Mouse (Mus musculus): ENCODE measurements around the gene Ptpn14.

The Ptpn14 gene

DNA sequence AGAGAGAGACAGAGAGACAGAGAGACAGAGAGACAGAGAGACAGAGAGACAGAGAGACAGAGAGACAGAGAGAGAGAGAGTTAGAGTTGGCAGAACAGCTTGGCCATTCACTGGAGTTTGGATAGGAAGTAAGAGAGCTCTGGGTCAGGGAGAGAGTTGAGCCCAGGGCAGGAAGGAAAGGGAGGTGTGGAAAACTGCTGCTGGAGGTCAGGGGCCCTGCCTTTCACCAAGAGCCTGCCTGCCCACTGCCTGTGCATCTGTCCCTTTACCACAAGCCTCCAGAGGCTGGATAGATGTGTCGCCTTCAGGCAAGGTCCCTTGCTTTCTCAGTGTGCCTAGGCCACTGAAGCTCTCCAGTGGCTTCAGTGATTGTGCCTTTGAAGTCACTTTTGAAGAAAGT, 46.7 kb downstream of the Ptpn14 start:
- DNase-seq, result no peak

DNA sequence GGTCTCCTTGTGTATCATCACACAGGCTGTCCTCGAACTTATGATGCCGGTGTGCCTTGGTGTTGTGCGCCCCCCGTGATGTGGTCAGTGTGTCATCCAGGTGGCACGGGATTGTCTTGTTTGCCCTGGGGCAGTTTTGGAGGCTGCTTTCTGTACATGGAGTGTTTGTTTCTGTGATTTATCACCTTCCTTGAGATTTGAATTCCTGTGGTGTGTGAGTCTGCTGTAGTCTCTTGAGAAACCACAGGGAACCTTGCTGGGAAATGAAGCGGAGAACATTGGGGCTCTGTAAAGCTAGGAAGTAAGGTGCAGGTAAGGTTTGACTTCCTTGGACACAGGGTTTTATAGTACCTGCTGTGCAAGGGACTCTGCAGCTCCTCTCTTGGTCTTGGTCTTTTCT, 49.1 kb downstream of the Ptpn14 start:
- no peak for DNase-seq

DNA sequence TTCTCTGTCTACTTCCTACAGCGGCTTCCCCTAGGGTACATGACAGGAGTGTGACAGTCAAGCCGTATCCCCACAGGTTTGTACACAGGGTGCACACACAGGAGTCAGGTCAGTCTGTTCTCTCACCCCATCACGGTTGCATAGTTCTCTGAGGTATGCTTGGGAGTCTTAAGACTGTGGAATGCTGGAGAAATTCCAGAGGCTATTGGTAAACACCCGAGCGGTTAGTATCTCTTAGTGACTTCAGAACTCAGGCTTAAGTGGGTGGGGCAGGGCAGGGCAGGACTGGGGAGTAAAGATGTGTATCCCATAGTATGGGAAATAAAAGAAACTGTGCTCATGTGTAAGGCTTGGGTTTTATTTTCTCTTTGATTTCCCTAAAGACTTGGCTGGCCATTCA, 50.3 kb downstream of the Ptpn14 start:
- no peak for DNase-seq

- no peak for DNase-seq
Observed at GRCm38 (mm10) chr1:189779226-189779625, 51.2 kb downstream of the Ptpn14 start.

- DNase-seq, result no peak
Observed at GRCm38 (mm10) chr1:189781721-189782345, 53.8 kb downstream of the Ptpn14 start.

DNA sequence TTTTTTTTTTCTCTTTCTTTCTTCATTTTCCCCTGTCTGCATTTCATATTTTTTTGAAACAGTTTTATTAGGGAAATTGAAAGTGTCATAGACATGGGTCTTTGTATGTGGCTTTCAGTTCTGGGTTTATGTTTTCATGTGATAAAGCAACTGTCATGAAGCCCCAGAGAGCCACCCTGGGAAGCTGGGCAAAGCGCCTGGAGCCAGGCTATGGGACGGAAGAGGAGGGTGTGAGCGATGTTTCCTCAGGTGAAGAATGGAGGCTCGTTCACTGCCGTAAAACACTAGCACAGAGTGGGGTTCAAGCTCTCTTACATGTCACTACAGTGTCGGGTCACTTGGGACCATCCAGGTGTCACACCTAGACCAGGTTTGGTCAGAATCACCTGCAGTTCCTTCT, 54.6 kb downstream of the Ptpn14 start:
- DNase-seq, result no peak

DNA sequence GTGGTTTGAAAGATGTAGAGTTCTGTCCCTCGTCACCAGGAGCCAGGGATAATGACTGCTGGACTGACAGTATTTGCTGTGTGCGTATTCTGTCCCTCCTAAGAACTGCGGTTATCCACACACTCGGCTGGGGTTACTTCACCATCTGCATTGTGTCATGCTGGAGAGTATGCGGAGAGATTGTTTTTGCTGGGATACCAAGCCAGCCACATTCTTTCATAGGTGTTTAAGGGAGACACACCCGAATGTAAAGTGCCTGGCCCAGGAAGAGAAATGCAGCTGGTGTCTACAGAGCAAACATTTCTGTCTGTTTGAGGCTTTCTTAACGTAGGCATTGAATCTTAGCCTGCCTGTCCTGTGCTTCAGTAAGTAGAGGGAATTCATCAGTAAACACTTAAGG, 56.4 kb downstream of the Ptpn14 start:
- DNase-seq, result no peak

DNA sequence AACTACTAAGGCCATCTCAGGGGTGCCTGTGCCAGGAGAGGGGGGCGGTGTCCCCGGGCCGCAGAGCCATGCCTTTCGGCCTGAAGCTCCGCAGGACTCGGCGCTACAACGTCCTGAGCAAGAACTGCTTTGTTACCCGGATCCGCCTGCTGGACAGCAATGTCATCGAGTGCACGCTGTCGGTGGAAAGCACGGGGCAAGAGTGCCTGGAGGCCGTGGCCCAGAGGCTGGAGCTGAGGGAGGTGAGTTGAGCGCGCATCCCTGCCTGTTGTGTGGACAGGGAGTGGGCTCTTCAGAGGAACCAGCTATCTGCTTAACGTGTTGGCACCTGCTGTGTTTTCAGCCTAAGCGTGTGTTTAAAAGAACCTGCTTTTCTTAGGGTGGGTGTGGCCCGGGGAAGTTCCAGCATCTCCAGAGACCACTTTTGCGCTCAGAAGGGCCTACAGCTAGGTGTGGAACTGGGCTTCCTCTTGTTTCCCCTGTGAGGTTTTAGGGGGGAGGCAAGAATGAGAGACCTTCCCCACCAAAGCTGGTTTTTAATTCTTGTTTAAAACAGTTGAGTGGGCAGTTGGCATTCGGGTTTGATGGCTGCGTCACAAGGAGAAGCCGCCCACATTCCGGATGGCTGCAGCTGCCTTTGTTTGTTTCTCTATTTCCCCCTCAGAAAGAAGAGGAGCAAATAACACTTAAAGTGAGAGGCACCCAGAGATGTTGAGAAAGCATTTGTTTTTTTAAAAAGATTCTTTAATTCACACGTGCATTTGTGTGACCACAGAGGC, 58.8 kb downstream of the Ptpn14 start:
- peak; percentile 81 for DNase-seq

GRCm38 (mm10) chr1:189789545-189789944, 61.5 kb downstream of the Ptpn14 start:
- no peak for DNase-seq

GRCm38 (mm10) chr1:189790666-189791065, 62.6 kb downstream of the Ptpn14 start:
- DNase-seq, result no peak

- DNase-seq, result no peak
Observed at GRCm38 (mm10) chr1:189791534-189792217, 63.6 kb downstream of the Ptpn14 start.

DNA sequence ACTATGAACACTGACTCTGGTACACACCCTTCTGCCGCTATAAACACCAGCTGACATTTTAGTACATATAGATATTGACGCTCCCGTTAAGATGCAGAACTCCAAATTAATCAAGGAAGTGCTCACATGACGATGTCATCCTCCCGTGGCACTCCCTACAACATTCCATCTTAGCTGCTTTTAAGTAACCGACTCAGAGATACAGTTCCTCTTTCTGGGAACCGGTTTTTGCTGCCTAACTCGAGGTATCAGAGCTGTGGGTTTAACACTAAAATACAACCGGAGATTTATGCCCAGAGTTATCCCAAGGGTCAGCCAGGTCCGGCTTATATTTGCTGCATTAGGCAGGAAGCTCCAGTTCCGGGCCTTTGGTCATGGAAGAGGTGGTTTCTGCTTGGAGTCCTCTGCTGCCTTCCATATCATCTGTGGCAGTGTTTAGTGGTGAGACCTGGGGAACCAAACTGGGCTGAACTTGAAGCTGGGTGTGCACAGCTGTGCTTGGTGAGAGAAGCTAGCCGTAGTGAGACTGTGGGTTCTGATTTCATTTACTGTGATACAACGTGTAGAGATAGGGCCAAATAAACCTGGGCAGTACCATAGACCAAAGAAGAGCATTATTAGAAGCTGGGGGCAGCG, 64.6 kb downstream of the Ptpn14 start:
- DNase-seq, result no peak

DNA sequence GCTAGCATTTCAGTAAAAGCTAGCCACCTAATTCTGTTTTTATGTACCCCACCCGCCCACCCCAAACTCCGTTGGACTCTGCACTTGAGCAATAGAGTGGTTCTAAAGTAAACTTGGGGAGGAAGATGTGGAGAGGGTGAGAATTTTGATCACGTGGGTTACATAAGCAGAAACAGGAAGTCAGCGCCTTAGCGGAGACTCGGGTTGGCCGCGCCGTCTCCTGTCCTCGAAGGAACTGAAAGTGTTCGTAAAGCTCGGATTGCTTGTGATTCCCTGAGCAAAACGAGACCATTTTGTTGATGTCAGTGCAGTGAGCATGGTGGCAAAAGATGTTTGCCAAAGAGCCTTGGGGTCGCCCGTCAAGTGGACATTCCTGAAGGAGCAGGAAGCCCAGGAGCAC, 70.9 kb downstream of the Ptpn14 start:
- no peak for DNase-seq

DNA sequence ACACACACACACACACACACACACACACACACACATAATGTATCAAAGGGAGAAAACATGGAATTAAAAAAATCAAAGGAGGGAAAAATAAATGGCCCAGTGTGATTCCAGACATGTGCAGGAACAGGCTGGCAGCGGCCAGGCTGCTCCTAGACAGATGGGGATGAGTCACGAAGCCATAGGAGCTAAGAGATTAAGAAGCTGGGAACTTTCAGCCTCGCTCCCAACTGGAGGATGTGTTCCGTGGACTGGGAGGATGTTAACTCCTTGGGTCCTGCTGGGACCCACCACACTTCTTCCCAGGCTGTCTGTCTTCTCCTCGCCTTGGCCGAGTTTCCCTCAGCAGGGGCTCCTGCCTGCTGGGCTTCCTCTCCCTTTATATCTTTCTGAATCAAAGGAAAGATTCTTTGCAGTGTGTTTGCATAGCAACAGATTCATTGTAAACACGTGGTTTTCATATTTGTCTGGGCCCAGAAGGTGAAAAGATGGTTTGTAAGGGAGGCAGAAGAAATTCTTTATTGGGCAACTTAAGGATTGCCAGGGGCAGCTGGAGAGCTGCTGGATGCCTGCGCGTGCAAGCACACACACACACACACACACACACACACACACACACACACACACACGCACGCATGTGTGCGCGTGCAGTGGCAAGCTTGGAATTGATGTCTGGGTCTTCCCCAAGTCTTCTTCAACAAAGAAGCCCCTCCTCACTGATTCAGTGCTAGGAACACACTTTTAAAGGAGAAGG, 72.3 kb downstream of the Ptpn14 start:
- DNase-seq, result peak; percentile 63

DNA sequence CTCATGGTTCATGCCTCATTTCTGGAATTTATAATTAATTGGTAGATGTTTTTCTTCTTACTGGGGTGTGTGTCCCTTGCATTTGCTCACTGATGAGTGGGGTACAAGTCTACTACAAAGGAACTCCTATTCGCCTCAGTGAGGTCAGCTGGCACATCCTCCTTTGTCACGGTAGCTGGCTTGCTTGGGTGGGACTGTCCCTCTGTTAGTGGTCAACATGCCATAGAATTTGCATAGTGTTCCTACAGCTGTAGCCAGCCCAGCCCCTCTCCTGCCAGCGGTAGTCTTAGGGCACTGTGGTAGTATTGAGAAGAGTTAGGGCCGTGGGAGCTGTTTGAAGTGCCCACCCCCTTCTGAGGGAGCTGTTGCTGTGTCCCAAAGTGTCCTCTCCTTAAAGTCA, 73.2 kb downstream of the Ptpn14 start:
- DNase-seq, result no peak

DNA sequence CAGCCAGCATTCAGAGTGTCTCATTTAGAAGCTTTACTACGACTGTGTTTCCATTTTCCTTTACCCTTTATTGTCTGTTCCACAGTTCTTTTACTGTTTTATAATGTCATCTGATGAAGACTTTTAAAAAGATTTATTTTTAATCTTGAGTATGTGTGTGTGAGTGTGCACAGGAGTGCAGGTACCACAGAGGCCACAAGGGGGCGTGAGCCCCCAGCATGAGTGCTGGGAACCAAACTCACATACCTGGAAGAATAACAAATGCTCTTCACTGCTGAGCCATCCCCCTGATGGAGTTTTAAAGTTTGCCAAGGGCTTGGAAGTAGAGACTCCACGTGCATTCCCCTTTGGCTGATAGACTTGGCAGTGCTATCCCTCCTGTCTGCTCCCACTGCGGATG, 74.5 kb downstream of the Ptpn14 start:
- DNase-seq, result no peak

DNA sequence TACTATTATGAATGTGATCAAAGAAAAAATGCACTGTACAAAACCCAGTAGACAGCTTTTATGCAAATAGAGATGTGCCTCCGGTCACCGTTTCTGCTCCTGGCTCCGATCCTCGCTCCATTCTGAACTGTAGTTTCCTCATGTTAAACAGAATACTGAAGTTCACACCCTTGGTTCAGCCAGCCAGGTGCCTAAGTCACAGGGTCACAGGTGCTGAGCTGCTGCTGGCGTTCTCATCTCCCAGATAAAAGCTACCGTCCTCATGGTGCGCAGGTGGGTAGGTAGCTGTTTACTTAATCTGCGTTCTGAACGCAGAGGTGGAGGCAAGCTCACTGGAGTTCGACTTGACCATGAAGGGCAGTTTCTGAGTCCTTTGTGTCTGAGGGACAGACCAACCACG, 75.7 kb downstream of the Ptpn14 start:
- DNase-seq, result no peak

DNA sequence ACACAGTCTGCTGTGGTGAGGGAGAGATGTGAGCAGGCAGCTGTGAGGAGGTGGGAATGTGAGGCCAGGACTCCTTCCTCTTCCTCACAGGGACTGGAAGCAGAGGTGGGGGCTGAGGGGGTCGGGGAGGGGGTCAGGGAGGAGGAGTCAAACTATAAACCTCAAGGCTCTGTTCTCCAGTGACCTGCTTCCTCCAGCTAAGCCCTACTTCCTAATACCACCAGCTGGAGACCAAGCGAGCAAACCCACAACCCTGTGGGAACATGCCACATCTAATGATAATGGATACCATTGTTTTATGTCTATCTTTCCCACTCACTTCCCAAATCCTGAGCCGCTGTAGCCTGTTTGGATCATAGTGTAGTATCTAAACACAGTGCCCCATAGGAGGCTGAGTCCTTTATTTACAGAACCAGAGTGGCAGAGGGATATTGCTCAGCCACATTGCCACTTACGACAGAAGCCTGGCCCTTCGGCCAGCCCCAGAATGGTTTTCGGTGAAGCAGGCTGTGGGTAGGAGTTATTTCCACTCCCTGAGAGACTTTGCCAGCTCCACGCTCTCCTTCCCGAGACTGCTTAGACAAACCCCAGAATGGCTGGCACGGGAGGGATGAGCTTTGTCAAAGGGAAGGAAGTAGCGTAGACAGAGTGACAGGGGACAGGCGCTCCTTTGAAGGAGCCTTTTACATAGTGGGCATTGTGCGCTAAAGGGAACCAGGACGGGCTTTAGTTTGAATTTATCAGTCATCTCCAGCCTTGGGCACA, 78.6 kb downstream of the Ptpn14 start:
- no peak for DNase-seq

- DNase-seq, result no peak
Observed at GRCm38 (mm10) chr1:189808015-189808414, 79.9 kb downstream of the Ptpn14 start.

DNA sequence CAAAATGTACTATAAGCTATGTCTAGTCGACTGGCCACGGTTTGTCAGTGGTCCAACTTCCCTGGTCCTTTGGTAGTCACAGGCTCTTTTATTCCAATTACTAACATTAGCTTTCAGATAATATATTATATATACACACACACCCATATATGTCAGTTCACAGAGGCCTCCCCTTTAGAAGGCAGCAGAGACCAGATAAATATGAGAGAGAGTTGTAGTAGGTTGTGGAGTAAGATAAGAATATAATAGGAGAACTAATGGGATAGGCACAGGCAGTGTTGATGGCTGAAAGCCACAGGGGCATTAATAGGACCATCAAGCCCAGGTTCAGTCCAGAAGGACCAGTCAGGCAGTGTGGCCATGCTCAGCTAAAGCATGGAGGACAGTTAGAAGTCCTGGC, 80.4 kb downstream of the Ptpn14 start:
- DNase-seq, result no peak

DNA sequence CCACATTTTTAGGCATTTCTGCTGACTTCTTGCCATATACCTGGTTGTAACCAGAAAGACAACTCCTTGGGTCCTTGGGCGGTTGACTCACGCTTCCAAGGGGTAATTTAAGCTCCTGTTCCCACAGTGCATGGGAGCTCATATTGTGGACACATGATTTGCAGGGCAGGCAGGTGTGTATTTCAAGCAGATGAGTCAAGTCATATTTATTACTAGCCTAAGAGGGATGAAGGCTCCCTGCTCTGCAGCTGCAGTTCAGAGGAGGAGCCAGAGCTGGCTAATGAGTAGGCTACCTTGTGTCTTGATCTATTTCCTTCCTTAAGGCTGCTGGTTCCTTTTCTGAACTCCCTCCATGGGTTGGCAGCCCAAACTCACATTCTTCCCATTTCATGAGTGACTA, 83.7 kb downstream of the Ptpn14 start:
- no peak for DNase-seq

DNA sequence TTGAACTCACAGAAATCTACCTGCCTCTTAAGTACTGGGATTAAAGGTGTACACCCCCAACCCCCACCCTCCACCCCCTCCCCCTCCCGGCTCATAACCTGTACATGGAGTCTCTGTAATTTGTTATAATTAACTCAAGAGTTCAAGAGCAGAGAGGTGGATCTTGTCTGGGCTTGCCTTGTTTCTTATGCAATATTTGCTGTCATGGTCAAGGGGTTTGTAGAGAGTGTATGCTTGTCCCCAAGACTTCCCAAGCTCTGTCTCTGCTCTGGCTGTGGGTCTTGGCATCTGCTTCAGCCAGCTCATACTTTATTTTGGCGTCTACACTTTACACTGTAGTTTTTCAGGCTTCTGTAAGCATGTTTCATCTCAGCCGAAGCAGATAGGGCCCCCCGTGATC, 86.3 kb downstream of the Ptpn14 start:
- DNase-seq, result no peak

Data from layer of hippocampus, adult 9-11 months (tissue).